Mouse (Mus musculus) bone marrow, adult 2 months (tissue): ENCODE results near the gene Zfp775.

Experiments used
- CTCF ChIP-seq: fragments of 200-500 bp; IDR thresholded peaks from 2 replicates; pipeline ENCODE4 v1.5.1; 2011; ENCODE audit warnings: low read length, control low read depth; ENCODE audit not compliant: control insufficient read depth, insufficient read depth
- POLR2A ChIP-seq: fragments of 200-500 bp; IDR thresholded peaks from 2 replicates; pipeline ENCODE4 v1.6.1; 2011; ENCODE audit warnings: low read depth, mild to moderate bottlenecking, control low read depth, low read length, borderline replicate concordance; ENCODE audit not compliant: control insufficient read depth

DNA sequence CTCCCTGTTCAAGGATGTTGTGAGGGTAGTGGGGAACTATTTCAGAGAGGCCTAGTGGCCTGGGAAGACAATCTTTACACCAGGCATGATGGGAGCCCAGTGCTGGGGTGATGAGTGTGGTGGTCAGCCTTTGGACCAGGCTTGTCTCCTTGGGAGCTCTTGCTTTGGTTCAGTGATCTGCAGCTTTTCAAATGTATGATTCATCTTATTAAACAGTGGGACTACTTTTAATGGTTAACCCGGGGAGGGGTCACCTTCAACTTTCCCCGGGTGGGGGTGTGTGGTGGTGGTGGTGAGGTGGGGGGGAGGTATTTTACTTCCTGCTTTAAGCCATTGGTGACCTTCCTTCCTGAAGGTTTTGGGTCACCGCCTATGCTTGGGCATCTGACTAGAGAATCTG is 26.5 kb downstream of the Zfp775 start:
- TF ChIP-seq CTCF: no peak
- TF ChIP-seq POLR2A: no peak
